Mouse (Mus musculus) heart, embryonic 15.5 days (tissue): ENCODE measurements around the gene Itm2b. TPM values are rescaled to one million over a fixed set of nuclear protein-coding genes. Genes with fewer than 3 reads are reported as not detected.
A peak's percentile ranks its signal among the peaks of the same experiment; 100 is the strongest.

Experiments used
- ATAC-seq: fragments of 200-750 bp; cut with Nextera tagmentation; replicated peaks from 2 replicates; pipeline ENCODE4 v1.8.0; 2017; ENCODE audit warnings: low read depth, moderate TSS enrichment; ENCODE audit not compliant: insufficient number of reproducible peaks, insufficient read depth, low FRiP score
- H3K27ac ChIP-seq: fragments of 300-500 bp; sonication (generic); 2 replicates; pipeline ENCODE4 v1.5.1; 2015; ENCODE audit warnings: mild to moderate bottlenecking, inconsistent platforms
- H3K27me3 ChIP-seq: fragments of 300-500 bp; sonication (generic); 2 replicates; pipeline ENCODE4 v1.6.1; 2015; ENCODE audit warnings: inconsistent platforms
- H3K36me3 ChIP-seq: fragments of 300-500 bp; sonication (generic); 2 replicates; pipeline ENCODE4 v1.6.1; 2015; ENCODE audit warnings: mild to moderate bottlenecking, inconsistent platforms
- H3K4me1 ChIP-seq: fragments of 300-500 bp; sonication (generic); replicated peaks from 2 replicates; pipeline ENCODE4 v1.6.1; 2015; ENCODE audit warnings: inconsistent platforms
- H3K4me2 ChIP-seq: fragments of 300-500 bp; sonication (generic); 2 replicates; pipeline ENCODE4 v1.6.1; 2015; ENCODE audit warnings: inconsistent platforms, mild to moderate bottlenecking, moderate library complexity
- H3K4me3 ChIP-seq: fragments of 300-500 bp; sonication (generic); 2 replicates; pipeline ENCODE4 v1.5.1; 2015; ENCODE audit warnings: mild to moderate bottlenecking, inconsistent platforms
- H3K9ac ChIP-seq: fragments of 300-500 bp; sonication (generic); 2 replicates; pipeline ENCODE4 v1.6.1; 2015; ENCODE audit warnings: mild to moderate bottlenecking, inconsistent platforms
- H3K9me3 ChIP-seq: fragments of 300-500 bp; sonication (generic); replicated peaks from 2 replicates; pipeline ENCODE4 v1.6.1; 2016; ENCODE audit warnings: inconsistent platforms
- WGBS: fragments of 180-500 bp; shearing (Covaris S2); methylation state at CpG from one replicate; pipeline ENCODE4 v1.1.7; 2015; ENCODE audit warnings: mixed read lengths; 5-methylcytosine and 5-hydroxymethylcytosine counted together
- polyA plus RNA-seq: library from polyadenylated mRNA; unstranded; fragments of >200 nt; fragmentation: Nextera tagmentation; extraction: Ambion mirVana; gene quantifications from 2 replicates; pipeline ENCODE4 v1.2.1, GENCODE M21; 2015

Itm2b gene
- 728 and 777 TPM in 2 replicates for polyA plus RNA-seq

- Histone ChIP-seq H3K9ac (peak within 1 kb of the TSS; percentile 99), H3K9me3 (no peaks in the 10 kb centered on the region), H3K27me3 (no peaks in the 10 kb centered on the region), H3K27ac (peak within 1 kb of the TSS; percentile 99), H3K36me3 (peaks cover 6% of the 10 kb centered on the region), H3K4me1 (peaks cover 63% of the 10 kb centered on the region), H3K4me2 (peak within 1 kb of the TSS; percentile 63), H3K4me3 (peak within 1 kb of the TSS; percentile 95)
- under 1% methylated on average over 59 of the region's 62 CpGs for WGBS
- ATAC-seq = peak; percentile 92
Observed at GRCm38 (mm10) chr14:73384913-73385719, at the start of gene Itm2b. Itm2b (minus strand) TSS chr14:73385289.

- WGBS = 73% methylated on average over 6 of the region's 6 CpGs
- no peaks in the 10 kb centered on the region for H3K27me3 ChIP-seq
- H3K27ac ChIP-seq = no peak overlapping the region
- peaks cover 2% of the 10 kb centered on the region; the same call in 1 of the 2 replicates for H3K4me1 ChIP-seq
- H3K36me3 ChIP-seq = no peaks in the 10 kb centered on the region
- H3K4me2 ChIP-seq = no peak overlapping the region
- no peak for ATAC-seq
- no peaks in the 10 kb centered on the region for H3K9me3 ChIP-seq
- H3K4me3 ChIP-seq = no peak overlapping the region
- no peak overlapping the region for H3K9ac ChIP-seq
Observed at GRCm38 (mm10) chr14:73433487-73433886, 48.4 kb upstream of the Itm2b start.

DNA sequence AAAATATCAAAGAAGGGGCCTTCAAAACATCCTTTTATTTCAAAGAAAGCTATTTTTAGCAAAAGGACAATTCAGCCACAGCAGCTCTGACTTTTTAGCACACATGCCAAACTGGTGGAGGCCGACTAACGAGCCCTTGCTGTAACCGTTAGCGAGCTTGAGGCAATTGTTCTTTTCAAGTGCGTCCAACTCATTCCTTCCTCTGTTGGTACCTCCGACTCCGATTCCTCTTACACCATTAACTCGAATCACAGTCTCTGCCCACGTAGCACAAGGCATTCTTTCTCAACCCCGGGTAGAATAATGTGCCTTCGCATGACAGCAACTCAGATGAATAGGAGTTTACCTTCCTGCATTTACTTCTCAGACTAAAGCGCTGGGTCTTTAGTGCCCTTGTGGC lies 45.5 kb upstream of the Itm2b start:
- Histone ChIP-seq H3K4me3 (no peak overlapping the region), H3K4me1 (peaks cover 2% of the 10 kb centered on the region; the same call in 1 of the 2 replicates), H3K27me3 (no peaks in the 10 kb centered on the region), H3K4me2 (peak overlapping the region; percentile 4; the same call in 1 of the 2 replicates), H3K9me3 (no peaks in the 10 kb centered on the region), H3K36me3 (no peaks in the 10 kb centered on the region), H3K9ac (no peak overlapping the region), H3K27ac (no peak overlapping the region)
- 63% methylated on average over 12 of the region's 12 CpGs for WGBS
- no peak for ATAC-seq

- Histone ChIP-seq H3K9ac (no peak overlapping the region), H3K27me3 (no peaks in the 10 kb centered on the region), H3K4me1 (no peaks in the 10 kb centered on the region), H3K36me3 (no peaks in the 10 kb centered on the region), H3K27ac (no peak overlapping the region), H3K9me3 (no peaks in the 10 kb centered on the region), H3K4me2 (no peak overlapping the region), H3K4me3 (no peak overlapping the region)
- WGBS = 77% methylated on average over 2 of the region's 2 CpGs
- no peak for ATAC-seq
Observed at GRCm38 (mm10) chr14:73425571-73426041, 40.5 kb upstream of the Itm2b start.

DNA sequence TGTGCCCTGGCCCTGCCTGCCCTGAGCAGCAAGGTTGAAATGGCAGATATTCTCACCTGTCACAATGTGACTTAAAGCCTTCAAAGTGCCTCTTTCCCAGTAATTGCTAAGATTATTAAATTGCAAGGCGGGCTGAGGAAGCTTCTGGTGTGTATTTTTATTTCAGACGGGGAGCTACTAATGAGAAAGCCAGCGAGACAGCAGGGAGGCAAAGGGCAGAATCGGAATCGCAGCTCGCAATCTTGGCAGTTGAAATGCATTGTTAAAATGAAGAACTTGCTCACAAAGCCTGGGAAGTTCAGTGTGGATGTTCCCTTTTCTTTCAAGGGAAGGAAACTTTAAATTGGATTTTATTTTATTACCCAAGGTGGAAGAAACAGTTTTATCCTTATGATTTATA lies 39.9 kb upstream of the Itm2b start:
- no peak overlapping the region for H3K4me2 ChIP-seq
- H3K4me1 ChIP-seq = no peaks in the 10 kb centered on the region
- no peak for ATAC-seq
- H3K9me3 ChIP-seq = no peaks in the 10 kb centered on the region
- no peak overlapping the region for H3K4me3 ChIP-seq
- no peak overlapping the region for H3K9ac ChIP-seq
- H3K27me3 ChIP-seq = no peaks in the 10 kb centered on the region
- 65% methylated on average over 6 of the region's 6 CpGs for WGBS
- no peak overlapping the region for H3K27ac ChIP-seq
- no peaks in the 10 kb centered on the region for H3K36me3 ChIP-seq

DNA sequence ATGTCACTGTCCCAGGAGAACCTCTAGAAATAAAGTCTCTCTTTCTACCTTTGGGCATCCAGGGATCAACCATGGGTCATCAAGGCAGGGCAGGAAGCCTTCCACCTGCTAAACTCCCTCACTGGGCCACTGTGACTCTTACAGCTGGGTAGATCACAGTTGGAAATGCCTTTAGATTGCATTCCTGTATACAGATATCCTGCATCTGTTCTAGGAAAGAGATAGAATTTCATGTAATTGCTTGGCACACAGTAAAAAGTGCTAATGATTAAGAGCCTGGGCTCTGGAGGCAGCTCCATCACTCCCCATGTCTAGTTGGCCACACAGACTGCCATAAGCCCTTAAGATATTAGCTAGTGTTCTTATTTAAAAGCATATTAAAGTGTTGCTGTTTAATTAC lies 38.5 kb upstream of the Itm2b start:
- Histone ChIP-seq H3K9ac (no peak overlapping the region), H3K36me3 (no peaks in the 10 kb centered on the region), H3K4me1 (no peaks in the 10 kb centered on the region), H3K27ac (no peak overlapping the region), H3K27me3 (no peaks in the 10 kb centered on the region), H3K9me3 (no peaks in the 10 kb centered on the region), H3K4me2 (no peak overlapping the region), H3K4me3 (no peak overlapping the region)
- no peak for ATAC-seq

- no peak overlapping the region for H3K4me3 ChIP-seq
- H3K4me2 ChIP-seq = no peak overlapping the region
- no peak overlapping the region for H3K27ac ChIP-seq
- no peaks in the 10 kb centered on the region for H3K36me3 ChIP-seq
- no peaks in the 10 kb centered on the region for H3K4me1 ChIP-seq
- no peak overlapping the region for H3K9ac ChIP-seq
- 90% methylated on average over 2 of the region's 2 CpGs for WGBS
- H3K9me3 ChIP-seq = no peaks in the 10 kb centered on the region
- ATAC-seq = no peak
- no peaks in the 10 kb centered on the region for H3K27me3 ChIP-seq
Observed at GRCm38 (mm10) chr14:73422621-73423020, 37.5 kb upstream of the Itm2b start.

DNA sequence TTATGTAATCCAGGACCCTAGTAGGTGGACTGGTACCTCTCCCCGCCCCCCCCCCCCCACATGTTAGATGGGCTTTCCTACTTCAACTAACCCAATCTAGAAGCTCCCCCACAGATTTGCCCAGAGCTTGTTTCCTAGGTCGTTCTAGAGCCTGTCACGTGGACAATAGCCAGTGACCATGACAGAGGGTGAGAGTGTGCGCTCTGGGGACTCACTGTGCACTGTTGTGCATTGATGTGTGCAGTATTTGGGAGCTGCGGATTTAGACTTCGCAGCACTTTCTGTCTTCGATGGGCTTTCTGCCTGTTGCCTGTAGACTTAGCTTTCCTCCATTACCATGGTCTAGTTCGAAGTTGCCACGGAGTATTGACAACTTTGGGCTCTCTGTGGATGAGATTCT lies 36.5 kb upstream of the Itm2b start:
- WGBS = 76% methylated on average over 9 of the region's 9 CpGs
- Histone ChIP-seq H3K36me3 (no peaks in the 10 kb centered on the region), H3K4me3 (no peak overlapping the region), H3K27me3 (no peaks in the 10 kb centered on the region), H3K27ac (no peak overlapping the region), H3K4me1 (no peaks in the 10 kb centered on the region), H3K9me3 (no peaks in the 10 kb centered on the region), H3K9ac (no peak overlapping the region), H3K4me2 (no peak overlapping the region)
- no peak for ATAC-seq

DNA sequence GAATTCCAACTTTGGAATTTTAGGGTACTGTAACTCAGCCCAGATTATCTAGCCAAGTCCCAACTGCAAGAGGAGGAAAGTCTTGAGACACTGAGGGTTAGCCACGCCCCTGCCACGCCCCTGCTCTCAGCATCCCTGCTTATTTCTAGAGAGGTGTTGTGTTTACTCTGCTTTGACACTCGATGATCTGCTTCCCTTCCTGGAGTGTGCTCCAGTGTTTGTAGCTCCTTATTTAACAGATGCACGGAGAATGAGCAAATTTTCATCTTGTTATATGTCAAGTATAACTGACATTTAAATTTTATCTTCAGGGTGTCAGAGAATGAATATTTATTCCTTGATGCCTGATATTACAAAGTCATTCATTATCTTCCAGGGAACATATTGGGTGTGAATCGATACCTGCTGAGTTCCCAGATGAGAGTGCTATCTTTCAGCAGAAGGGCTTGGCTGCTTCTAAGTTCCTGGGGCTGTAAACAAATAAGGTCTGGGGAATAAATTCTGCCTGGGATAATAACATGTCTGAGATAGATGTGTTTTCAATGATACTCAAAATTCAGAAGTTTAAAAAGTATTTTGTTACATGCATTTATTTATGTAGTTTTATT lies 35.2 kb upstream of the Itm2b start:
- Histone ChIP-seq H3K4me2 (no peak overlapping the region), H3K4me3 (no peak overlapping the region), H3K27me3 (no peaks in the 10 kb centered on the region), H3K27ac (no peak overlapping the region), H3K9ac (no peak overlapping the region), H3K36me3 (no peaks in the 10 kb centered on the region), H3K4me1 (no peaks in the 10 kb centered on the region), H3K9me3 (no peaks in the 10 kb centered on the region)
- ATAC-seq = no peak
- WGBS = 23% methylated on average over 5 of the region's 5 CpGs

DNA sequence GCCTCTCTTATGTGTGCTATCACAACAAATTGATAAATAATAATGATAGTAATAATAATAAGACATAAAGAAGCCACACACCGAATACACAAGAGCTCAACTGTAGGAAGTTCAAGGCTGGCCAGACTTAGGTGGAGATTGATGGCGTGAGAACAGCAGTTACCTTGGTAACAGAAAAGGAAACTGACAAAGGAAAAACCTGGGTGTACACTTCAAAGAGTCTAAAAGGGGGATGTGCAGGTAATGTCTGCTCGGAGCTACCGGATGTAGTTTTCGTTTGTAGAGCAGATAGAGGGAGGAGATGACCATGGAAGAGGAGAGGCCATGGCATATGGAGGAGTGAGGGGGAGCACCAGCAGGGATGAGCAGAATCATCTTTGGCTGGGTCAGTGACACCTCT lies 31.4 kb upstream of the Itm2b start:
- Histone ChIP-seq H3K4me1 (no peaks in the 10 kb centered on the region), H3K27me3 (no peaks in the 10 kb centered on the region), H3K36me3 (no peaks in the 10 kb centered on the region), H3K9me3 (no peaks in the 10 kb centered on the region), H3K4me3 (no peak overlapping the region), H3K9ac (no peak overlapping the region), H3K27ac (no peak overlapping the region), H3K4me2 (no peak overlapping the region)
- 83% methylated on average over 5 of the region's 5 CpGs for WGBS
- no peak for ATAC-seq

DNA sequence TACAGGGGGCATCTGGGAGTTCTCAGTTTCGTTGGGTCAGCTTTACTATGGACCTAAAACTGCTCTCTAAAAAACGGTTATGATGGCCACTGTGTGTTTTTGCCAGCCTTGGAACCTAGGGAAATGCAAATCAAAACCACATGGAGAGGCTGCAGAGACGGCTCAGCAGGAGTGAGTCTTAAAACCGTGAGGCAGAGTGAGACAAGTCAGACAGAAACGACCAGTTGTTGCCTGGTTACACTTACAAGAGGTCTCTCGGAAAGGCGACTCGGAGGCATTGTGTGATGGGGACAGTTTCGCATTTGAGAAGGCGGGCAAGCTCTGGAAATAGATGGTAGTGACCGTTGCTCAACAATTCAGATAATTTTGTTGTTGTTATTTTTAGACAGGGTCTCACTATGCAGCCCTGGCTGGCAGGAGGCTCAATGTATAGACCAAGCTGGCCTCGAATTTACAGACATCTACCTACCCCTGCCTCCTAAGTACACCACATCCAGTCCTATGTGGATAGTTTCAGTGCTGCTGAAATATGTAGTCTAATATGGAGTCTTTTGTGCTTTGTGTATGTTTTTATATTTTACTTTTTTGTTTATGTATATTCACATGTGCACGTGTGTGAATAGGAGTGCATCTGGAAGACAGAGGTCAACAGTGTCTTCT lies 30.4 kb upstream of the Itm2b start:
- no peak overlapping the region for H3K27ac ChIP-seq
- no peak for ATAC-seq

More for the DNA sequence above, 30.4 kb upstream of the Itm2b start:
- 32% methylated on average over 13 of the region's 13 CpGs for WGBS
- H3K9me3 ChIP-seq = no peaks in the 10 kb centered on the region
- H3K9ac ChIP-seq = no peak overlapping the region
- peak overlapping the region; percentile 45 for H3K4me2 ChIP-seq
- no peaks in the 10 kb centered on the region for H3K27me3 ChIP-seq
- H3K4me1 ChIP-seq = no peaks in the 10 kb centered on the region
- H3K36me3 ChIP-seq = no peaks in the 10 kb centered on the region
- peak overlapping the region; percentile 26; the same call in 1 of the 2 replicates for H3K4me3 ChIP-seq
